Mouse (Mus musculus) megakaryocyte, embryonic 14.5 days (primary cell): ENCODE data around the gene Jakmip3.

Experiments used
- FLI1 ChIP-seq: IDR thresholded peaks from 2 replicates; pipeline ENCODE4 v1.6.1; 2012; ENCODE audit warnings: low read length, inconsistent platforms, mixed read lengths
- GATA1 ChIP-seq: IDR thresholded peaks from 3 replicates; pipeline ENCODE4 v1.6.1; 2012; ENCODE audit warnings: mixed read lengths, low read length, inconsistent platforms, borderline replicate concordance

- TF ChIP-seq GATA1: no peak
- TF ChIP-seq FLI1: no peak
These were observed 141.8 kb downstream of the Jakmip3 start for GRCm38 (mm10) chr7:139082281-139082680.
